Mouse (Mus musculus) gastrocnemius, postnatal 36 days (tissue): ENCODE results near the gene Aes. TPM values are rescaled to one million over a fixed set of nuclear protein-coding genes. Genes with fewer than 3 reads are reported as not detected.

Experiments
- DNase-seq, 2 experiments: peaks; one replicate each; pipeline ENCODE4 v3.0.0; 2022
- intact Hi-C: fragments of 180-260 bp; cut with DNase I; formaldehyde crosslinking; loops from one replicate; pipeline ENCODE4 v1.15.1; 2025
- total RNA-seq, 2 experiments: library from RNA; stranded (reverse); gene quantifications; 2 replicates each; pipeline ENCODE4 v1.2.3; 2021

Aes gene
- total RNA-seq, 2 experiments from 2014 or later = 847 to 848 TPM

- intact Hi-C loops = loop anchor here (2.0 kb wide), 1 partner anchor 39 kb away; no protein-coding TSS in a partner anchor
Measured at GRCm38 (mm10) chr10:81565257-81566228, 6.3 kb downstream of the Aes start.

GRCm38 (mm10) chr10:81568381-81569191 is 9.3 kb downstream of the Aes start:
- intact Hi-C loops = no loop called here
- DNase-seq = no peak

More at GRCm38 (mm10) chr10:81565257-81566228, 6.3 kb downstream of the Aes start:
- no peak for DNase-seq

- intact Hi-C loops = no loop called here
- no peak for DNase-seq
Measured at GRCm38 (mm10) chr10:81569507-81570237, 10.4 kb downstream of the Aes start.

GRCm38 (mm10) chr10:81570238-81570800 is 11.0 kb downstream of the Aes start:
- no peak for DNase-seq
- intact Hi-C loops = no loop called here

- DNase-seq = peak; percentile 88 to 92
- intact Hi-C loops = no loop called here
Measured at GRCm38 (mm10) chr10:81570831-81571500, 11.7 kb downstream of the Aes start.

GRCm38 (mm10) chr10:81571501-81571876 is 12.2 kb downstream of the Aes start:
- peak; percentile 98 for DNase-seq
- intact Hi-C loops = no loop called here

GRCm38 (mm10) chr10:81572133-81572671 is 12.9 kb downstream of the Aes start:
- intact Hi-C loops = no loop called here
- no peak for DNase-seq

- intact Hi-C loops = no loop called here
- DNase-seq = peak; percentile 55 to 66
Measured at GRCm38 (mm10) chr10:81572975-81573374, 13.7 kb downstream of the Aes start.

- DNase-seq = no peak
- intact Hi-C loops = no loop called here
Measured at GRCm38 (mm10) chr10:81574081-81575056, 15.1 kb downstream of the Aes start, which contains the start of gene Tle2. Gene Tle2, plus strand, starts transcription at chr10:81574561.

- no peak for DNase-seq
- intact Hi-C loops = no loop called here
Measured at GRCm38 (mm10) chr10:81575208-81575631, 15.9 kb downstream of the Aes start.

GRCm38 (mm10) chr10:81575695-81576094 is 16.4 kb downstream of the Aes start:
- no peak for DNase-seq
- intact Hi-C loops = no loop called here

GRCm38 (mm10) chr10:81579967-81580366 is 20.7 kb downstream of the Aes start:
- intact Hi-C loops = no loop called here
- DNase-seq = no peak

GRCm38 (mm10) chr10:81580441-81581070 is 21.3 kb downstream of the Aes start:
- intact Hi-C loops = no loop called here
- DNase-seq = no peak

GRCm38 (mm10) chr10:81583347-81583746 is 24.1 kb downstream of the Aes start:
- no peak for DNase-seq
- intact Hi-C loops = no loop called here

GRCm38 (mm10) chr10:81588739-81589138 is 29.5 kb downstream of the Aes start:
- intact Hi-C loops = no loop called here
- no peak for DNase-seq

- intact Hi-C loops = no loop called here
- DNase-seq = no peak
Measured at GRCm38 (mm10) chr10:81591846-81592245, 32.6 kb downstream of the Aes start.

- DNase-seq = no peak
- intact Hi-C loops = no loop called here
Measured at GRCm38 (mm10) chr10:81592631-81593030, 33.3 kb downstream of the Aes start.

- intact Hi-C loops = no loop called here
- DNase-seq = no peak
Measured at GRCm38 (mm10) chr10:81593223-81593622, 33.9 kb downstream of the Aes start.
